Mouse (Mus musculus) urinary bladder, postnatal 25 days (tissue): ENCODE data around the gene Cytl1.

ENCODE experiments used
- DNase-seq: peaks from one replicate; pipeline ENCODE4 v3.0.0; 2022; ENCODE audit warnings: low spot score

The Cytl1 gene

GRCm38 (mm10) chr5:37769031-37769430 lies 33.7 kb downstream of the Cytl1 start:
- DNase-seq: no peak

- no peak for DNase-seq
Observed at GRCm38 (mm10) chr5:37770870-37771269, 35.6 kb downstream of the Cytl1 start.

- DNase-seq: no peak
Observed at GRCm38 (mm10) chr5:37774011-37774410, 38.7 kb downstream of the Cytl1 start.

- no peak for DNase-seq
Observed at GRCm38 (mm10) chr5:37775681-37776080, 40.4 kb downstream of the Cytl1 start.

GRCm38 (mm10) chr5:37783306-37783705 lies 48.0 kb downstream of the Cytl1 start:
- no peak for DNase-seq

GRCm38 (mm10) chr5:37784847-37785391 lies 49.6 kb downstream of the Cytl1 start:
- DNase-seq: no peak
